Mouse (Mus musculus) thymus, postnatal 25 days (tissue): Measurements from ENCODE around the gene Pla2g1b.

Source experiments
- DNase-seq: peaks from one replicate; pipeline ENCODE4 v3.0.0; 2022

The Pla2g1b gene

DNA sequence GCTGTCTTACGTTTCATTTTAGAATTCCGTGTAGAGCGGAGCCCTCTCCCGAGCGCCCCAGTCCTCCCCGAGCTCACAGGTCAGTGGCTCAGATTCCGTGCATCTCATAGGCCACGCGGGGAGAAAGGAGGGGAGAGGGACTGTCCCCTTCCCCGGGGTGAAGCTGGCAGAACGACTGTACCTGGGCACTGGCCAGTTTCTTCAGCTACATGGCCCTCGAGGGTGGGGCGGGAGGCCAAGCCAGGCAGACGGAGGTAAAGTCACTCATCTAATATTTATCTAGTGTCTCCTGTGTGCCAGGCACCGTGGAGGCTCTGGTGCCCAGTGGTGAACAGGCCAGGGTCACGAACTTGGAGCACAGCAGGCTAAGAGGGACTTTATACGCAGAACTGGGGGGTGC, 19.0 kb upstream of the Pla2g1b start:
- no peak for DNase-seq

DNA sequence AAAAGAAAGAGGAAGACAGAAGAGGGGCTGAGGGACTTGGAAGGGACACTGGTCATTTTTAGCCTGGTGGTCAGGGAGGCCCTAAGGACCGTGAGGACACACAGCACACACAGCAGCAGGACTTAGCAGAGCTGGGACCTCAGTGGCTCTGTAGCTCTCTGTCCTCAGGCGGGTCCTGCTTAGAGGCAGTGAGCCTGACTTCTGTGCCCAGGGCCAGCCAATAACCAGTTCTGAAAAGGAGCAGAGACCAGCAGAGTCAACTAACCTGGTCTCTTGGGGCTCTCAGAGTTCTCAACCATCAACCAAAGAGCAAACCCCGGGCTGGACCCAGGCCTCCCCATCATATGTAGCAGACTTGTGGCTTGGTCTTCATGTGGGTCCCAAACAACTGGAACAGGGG, 16.8 kb upstream of the Pla2g1b start:
- no peak for DNase-seq

DNA sequence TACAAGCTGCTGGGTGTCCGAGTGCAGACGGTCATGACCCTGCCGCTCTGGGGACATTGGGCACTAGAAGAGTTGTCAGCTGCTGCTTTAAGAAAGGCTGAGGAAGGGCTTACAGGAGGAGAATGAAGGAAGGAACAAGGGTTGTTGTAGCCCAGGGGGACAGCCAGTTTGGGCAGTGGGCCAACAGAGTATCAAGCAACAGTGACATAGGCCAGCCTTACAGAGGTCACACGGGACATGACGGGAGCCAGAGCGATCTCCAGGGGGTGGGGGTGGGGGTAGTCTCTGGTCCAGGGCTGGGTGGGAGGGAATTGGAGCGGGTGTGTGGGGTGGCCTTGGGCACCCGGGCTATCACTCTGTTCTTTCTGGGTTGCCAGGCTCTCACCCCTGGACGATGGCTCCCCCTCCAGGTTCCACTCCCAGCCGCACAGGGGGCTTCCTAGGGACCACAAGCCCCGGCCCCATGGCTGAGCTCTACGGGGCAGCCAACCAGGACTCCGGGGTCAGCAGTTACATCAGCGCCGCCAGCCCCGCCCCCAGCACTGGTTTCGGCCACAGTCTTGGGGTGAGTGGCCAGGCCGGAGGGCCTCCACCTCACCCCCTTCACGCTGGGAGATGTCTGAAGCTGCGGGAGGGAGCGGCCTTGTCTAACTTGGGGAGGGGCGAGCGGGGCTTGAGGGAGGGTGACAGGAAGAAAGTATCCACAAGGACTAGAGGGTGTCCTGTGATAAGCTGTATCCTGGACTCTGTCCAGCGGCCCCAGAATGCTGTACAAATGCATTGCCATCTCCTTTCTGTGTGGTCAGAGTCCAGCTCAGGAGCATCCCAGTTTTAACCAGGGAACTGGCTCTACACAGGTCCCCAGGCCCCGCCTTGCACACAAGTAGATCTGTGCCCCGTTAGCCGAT, 15.4 kb upstream of the Pla2g1b start:
- no peak for DNase-seq

- no peak for DNase-seq
Measured at GRCm38 (mm10) chr5:115454422-115455090, 11.5 kb upstream of the Pla2g1b start.

GRCm38 (mm10) chr5:115455838-115456237, 10.2 kb upstream of the Pla2g1b start:
- no peak for DNase-seq

- DNase-seq, result no peak
Measured at GRCm38 (mm10) chr5:115458918-115459317, 7.1 kb upstream of the Pla2g1b start.

DNA sequence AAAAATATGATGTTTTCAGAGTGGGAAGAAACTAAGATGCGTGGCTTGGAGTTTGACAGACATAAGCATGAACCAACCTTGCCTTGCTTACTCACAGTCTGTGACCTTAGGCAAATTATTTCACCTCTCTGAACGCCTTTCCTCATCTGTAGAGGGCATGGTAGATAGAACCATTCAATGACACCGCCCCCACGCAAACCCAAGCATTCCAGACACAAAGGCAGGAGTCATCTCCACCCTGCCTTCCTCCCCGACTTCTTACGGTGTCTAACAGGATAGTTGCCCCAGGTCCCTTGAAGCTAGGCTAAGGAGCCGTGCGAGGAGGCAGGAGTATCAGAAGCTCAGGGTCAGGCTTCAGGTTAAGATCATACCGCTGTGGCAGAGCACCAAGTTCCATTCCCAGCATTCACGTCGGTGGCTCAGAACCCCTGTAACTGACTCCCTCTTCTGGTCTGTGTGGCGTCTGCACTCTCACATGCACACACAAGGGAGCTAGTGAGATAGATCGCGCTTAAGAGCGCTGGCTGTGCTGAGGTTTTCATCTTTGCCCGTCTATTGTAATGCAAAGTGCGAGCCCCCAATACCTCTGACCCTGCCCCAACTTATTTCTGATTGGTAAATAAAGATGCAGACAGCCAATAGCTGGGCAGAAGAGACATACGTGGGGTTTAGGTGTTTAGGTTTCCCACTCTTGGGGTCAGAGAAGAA, 1.5 kb upstream of the Pla2g1b start:
- DNase-seq, result no peak

GRCm38 (mm10) chr5:115469791-115470190, 3.7 kb downstream of the Pla2g1b start:
- no peak for DNase-seq

- DNase-seq, result peak; percentile 61
Measured at GRCm38 (mm10) chr5:115470766-115471531, 4.9 kb downstream of the Pla2g1b start.

DNA sequence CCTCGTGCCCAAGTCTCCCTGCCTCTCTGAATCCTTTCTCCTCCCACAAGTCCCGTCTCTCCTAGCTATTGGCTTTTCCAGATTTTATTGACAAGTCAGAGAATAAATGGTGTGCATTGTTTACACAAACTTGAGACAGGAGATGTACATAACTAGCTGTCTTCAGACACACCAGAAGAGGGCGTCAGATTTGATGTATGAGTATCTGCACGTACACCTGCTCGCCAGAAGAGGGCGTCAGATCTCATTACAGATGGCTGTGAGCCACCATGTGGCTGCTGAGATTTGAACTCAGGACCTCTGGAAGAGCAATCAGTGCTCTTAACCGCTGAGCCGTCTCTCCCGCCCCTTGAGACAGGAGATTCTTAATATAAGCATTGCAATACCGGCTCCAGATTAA, 7.1 kb downstream of the Pla2g1b start:
- no peak for DNase-seq

DNA sequence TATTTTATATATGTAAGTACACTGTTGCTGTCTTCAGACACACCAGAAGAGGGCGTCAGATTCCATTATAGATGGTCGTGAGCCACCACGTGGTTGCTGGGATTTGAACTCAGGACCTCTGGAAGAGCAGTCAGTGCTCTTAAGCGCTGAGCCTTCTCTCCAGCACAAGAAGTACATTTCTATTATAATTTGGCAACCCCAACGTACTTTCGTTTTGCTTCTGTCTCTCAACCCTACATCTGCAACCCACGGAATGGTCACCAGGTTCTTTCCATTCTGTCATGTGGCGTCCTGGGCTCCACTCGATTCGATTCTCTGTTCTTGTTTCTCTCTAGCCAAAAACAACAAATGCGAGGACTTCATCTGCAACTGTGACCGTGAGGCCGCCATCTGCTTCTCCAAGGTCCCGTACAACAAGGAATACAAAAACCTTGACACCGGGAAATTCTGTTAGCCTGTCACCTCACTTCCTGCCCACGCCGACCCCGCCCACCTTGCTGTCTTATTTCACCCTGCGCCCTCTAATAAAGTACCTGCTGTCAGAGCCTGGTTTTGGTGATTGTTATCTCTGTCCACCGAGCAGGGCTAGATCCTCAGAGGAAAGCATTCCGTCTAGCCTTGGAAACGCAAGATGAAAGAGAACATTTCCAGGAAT, 8.2 kb downstream of the Pla2g1b start:
- no peak for DNase-seq

DNA sequence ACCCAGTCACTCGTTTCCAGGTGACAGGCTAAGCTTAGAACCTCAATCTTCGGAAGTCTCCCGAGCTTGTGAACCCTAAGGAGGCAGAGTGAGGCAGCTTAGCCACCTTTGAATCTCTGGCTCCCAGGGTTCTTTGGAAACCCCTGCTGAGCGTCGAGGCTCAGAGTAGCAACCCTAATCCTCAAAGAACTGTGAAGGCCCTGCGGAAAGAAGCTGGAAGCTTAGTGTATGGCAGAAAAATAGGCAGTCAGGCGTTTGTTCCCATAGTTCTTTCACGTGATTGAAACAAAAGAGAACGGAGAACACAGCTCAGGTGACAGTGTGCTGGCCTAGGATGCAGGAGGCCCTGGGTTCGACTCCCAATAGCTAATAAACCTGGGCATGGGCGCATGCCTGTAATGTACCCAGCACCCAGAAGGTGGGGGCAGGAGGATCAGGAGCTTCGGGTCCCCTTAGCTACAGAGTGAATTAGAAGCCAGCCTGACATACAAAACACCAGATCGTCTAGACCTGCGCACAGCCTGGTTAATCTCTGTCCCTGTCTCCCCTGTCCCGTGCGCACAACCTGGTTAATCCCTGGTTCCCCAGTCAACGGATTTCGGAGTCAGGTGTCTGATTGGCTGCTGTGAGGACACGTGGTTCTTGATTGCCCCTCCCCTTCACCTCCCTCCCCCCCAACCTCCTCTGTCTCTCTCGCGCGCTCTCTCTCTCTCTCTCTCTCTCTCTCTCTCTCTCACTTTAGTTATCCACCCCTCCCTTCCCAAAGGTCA, 9.5 kb downstream of the Pla2g1b start:
- no peak for DNase-seq

DNA sequence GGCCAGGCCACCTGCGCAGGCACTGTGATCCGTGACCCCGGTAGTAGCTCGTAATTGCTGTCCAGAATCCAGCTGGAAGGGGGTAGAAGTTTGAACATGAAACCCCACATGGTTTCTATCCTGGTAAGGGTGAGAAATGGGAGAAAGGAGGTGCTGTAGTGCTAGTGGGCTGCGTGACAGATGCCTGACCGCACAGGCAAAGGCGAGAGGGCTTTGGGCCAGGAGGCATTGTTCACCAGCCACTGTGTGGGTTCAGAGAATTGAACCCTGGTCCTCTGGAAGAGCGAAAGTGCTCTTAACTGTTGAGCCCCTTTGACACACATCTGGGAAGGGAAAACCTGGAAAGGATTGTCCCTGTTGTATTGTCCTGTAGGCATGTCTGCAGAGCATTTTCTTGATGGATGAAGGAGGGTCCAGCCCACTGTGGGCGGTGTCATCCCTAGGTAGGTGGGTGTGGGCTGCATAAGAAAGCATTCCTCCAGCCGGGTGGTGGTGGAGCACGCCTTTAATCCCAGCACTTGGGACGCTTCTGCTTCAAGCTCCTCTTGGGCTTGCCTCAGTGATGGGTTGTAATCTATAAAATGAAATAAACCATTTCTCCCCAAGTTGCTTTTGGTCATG, 10.2 kb downstream of the Pla2g1b start:
- no peak for DNase-seq

DNA sequence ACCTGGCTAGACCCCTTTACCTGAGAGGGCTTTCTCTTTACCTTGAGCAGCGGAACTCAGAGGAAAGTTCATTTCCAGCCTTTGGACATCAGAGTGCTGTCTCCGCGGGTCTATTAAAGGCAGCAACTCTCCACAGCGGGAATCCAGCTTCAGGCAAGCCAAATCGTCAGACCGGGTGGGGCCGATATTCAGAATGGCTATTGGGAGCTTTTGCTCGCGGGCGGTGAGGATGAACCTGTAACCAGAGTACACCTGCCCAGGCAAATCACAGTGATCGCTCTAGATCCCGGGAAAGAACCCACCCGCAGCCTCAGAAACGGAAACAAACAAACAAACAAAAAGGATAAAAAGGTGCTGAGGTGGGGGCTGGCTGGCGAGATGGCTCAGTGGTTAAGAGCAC, 13.5 kb downstream of the Pla2g1b start:
- no peak for DNase-seq

- DNase-seq, result no peak
Measured at GRCm38 (mm10) chr5:115480101-115480500, 14.0 kb downstream of the Pla2g1b start.

GRCm38 (mm10) chr5:115482390-115483265, 16.6 kb downstream of the Pla2g1b start:
- DNase-seq, result no peak

DNA sequence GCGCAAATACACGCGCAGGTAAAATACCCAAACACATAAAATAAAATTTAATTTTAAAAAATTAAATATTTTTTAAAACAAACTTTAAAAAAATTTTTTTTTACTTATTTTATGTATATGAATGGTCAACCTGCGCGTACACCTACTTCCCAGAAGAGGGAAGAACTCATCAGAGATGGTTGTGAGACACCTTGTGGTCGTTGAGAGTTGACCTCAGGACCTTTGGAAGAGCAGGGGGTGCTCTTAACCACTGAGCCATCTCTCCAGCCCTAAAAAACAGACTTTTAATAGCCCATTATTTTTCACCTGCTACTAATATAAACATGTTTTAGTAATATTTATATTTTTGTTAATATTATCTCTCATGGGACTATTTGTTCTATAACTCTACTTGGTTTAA, 17.3 kb downstream of the Pla2g1b start:
- no peak for DNase-seq

DNA sequence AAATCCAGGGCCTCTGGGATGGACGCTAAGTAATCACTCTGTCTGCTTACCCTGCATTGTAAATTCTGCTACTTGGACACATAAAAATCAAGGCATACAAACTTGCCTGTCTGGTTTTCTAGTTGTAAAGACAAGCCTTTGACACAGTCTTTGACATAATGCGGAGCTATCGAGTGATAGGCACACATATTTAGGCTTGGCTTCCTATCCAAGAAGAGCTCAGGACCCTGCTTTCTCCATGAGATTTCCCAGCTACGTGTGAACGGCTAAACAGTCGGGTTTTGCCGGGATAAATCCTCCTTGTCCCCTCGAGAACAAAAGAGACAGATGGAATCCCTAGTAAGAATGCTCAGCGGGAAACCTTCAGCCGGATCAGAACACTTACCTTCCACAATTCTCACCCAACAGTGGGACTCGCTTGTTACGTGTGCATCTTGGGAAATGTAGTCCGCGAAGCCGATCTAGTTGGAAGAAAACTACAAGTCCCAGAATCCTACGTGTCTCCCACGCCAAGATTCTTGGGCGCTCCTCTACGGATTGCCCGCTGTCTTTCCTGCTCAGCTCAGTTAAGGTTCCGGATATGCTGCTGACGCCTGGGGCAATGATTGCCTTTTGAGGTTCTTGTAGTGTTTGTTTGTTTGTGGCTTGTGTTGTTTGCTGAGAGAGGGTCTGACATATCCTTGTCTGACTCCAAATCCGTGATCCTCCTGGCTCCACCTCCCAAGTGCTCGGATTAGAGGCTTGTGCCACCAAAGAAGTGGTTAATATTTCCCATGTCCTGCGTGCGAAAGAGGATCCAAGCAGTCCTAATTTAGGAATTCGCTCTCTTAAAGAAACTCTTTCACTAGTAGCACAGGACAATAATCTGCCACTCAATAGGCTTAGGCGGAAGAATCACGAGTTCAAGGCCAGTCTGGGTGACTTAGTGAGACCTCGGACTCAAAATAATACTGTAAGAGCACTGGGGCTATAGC, 18.2 kb downstream of the Pla2g1b start, which contains the start of gene Sirt4:
Sirt4 (minus strand) TSS at position 779 of the 974 bp plus-strand sequence.
- DNase-seq, result peak; percentile 81

- DNase-seq, result no peak
Measured at GRCm38 (mm10) chr5:115484996-115485395, 18.9 kb downstream of the Pla2g1b start.
